Mouse (Mus musculus) left cerebral cortex, postnatal 36 days (tissue): ENCODE measurements around the gene Klre1. TPM values are rescaled to one million over a fixed set of nuclear protein-coding genes. Genes with fewer than 3 reads are reported as not detected.
"Not testable (repeated sequence)": the region's sequence is repeated elsewhere in the genome, so short reads cannot be mapped to it uniquely, and the experiment has no call there.

ENCODE experiments used
- DNase-seq, 2 experiments: peaks; one replicate each; pipeline ENCODE4 v3.0.0; 2021 to 2022; ENCODE audit warnings: low spot score in 2 of 2, mixed read lengths in 1 of 2
- intact Hi-C: fragments of 180-260 bp; cut with DNase I; formaldehyde crosslinking; loops from one replicate; pipeline ENCODE4 v1.15.1; 2025
- total RNA-seq, 2 experiments: library from RNA; stranded (reverse); gene quantifications; 2 replicates each; pipeline ENCODE4 v1.2.3; 2021

Klre1 gene
- total RNA-seq, 2 experiments from 2014 or later = not detected

DNA sequence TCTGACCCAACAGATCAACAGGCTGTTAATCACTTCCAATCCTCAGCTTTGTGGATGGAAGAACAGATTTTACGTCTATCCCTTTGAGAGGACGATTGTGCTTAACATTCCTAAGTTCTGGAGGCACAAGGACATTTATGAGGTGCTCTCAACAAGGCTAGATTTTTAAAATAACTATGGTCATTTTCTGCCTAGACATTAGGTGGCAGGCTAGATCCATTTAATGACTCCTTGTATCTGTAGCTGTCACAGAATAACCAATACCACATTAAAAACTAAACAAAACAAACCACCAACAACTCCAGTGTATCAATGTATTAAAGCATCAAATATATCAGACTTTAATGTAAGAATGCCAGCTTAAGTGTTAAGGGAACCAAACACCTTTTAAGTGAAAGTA is 2.4 kb upstream of the Klre1 start:
- no peak for DNase-seq
- intact Hi-C loops = no loop called here

DNA sequence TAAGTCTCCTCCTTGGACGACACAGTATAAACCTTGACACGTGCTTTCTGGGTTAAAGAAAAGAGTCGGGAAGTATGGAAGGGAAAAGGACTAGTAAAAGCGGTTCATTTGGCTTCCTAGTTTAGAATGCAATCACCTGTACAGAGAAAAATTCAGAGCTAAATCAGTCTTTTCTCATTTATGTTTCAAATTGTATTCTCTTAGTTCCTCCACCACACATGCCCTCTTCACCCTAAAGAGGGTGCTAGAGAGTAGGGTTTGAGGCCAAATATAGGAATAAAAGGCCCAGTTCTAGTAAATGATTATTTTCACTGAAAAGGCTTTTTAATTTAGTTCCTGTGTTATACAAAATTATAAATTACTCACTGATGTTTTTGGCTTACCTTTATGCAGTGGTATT is 3.6 kb downstream of the Klre1 start:
- DNase-seq = no peak
- intact Hi-C loops = no loop called here

- intact Hi-C loops = no loop called here
- DNase-seq = no peak
These were observed 4.2 kb downstream of the Klre1 start for GRCm38 (mm10) chr6:129581896-129582295.

GRCm38 (mm10) chr6:129583014-129583413 is 5.3 kb downstream of the Klre1 start:
- intact Hi-C loops = no loop called here
- DNase-seq = no peak

DNA sequence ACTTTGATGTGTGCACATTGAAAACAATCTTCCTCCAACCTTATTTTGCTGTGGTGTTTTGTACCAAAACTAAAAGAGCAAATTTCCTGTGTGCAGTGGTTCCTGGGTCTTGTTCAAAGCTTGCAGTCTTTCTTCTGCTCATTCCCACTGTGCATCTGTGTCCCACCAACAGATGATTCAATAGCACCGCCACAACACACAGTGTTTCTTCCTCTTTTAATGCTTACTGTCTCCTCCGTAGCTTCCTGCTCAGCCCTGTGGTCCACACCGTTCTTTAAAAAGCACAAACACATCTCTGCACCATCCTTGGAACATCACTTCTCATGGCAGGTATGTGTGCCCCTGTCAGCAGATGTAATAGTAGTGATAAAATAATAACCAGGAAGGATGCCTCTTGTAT is 13.8 kb downstream of the Klre1 start, which contains the start of gene Klrd1:
Gene Klrd1, plus strand, starts transcription at position 275 of the 400 bp plus-strand sequence.
- no peak for DNase-seq
- intact Hi-C loops = no loop called here

- no peak for DNase-seq
- intact Hi-C loops = no loop called here
These were observed 30.7 kb downstream of the Klre1 start for GRCm38 (mm10) chr6:129608372-129608771.

GRCm38 (mm10) chr6:129623735-129624134 is 46.0 kb downstream of the Klre1 start, which contains the start of gene Klrk1:
Gene Klrk1, minus strand, starts transcription at chr6:129623864.
- intact Hi-C loops = no loop called here
- no peak for DNase-seq

- DNase-seq, intact Hi-C loops: not testable (repeated sequence)
These were observed 53.3 kb downstream of the Klre1 start for GRCm38 (mm10) chr6:129631046-129631445.

Other genes with a start within 250 kb of the Klre1 start
- gene 4922502D21Rik, start 246.1 kb upstream of the Klre1 start, total RNA-seq = not detected
- under 1 TPM in 1 of 2 experiments, not detected in 1; 0.25 TPM for gene Clec12a, start 235.2 kb upstream of the Klre1 start, total RNA-seq
- not detected for gene Clec12b, start 192.0 kb upstream of the Klre1 start, total RNA-seq
- gene Clec1b, start 180.6 kb upstream of the Klre1 start, total RNA-seq = under 1 TPM in 1 of 2 experiments, not detected in 1; 0.59 TPM
- gene Clec9a, start 169.0 kb upstream of the Klre1 start, total RNA-seq = not detected
- gene Clec1a, start 125.9 kb upstream of the Klre1 start, total RNA-seq = 1 to 10 TPM in 1 of 2 experiments, under 1 TPM in 1; 0.52 to 1.1 TPM
- gene Olr1, start 70.7 kb upstream of the Klre1 start, total RNA-seq = not detected
- not detected for gene Tmem52b, start 65.3 kb upstream of the Klre1 start, total RNA-seq
- gene Gabarapl1, start 44.7 kb upstream of the Klre1 start, total RNA-seq = 100 to 1,000 TPM; 655 to 787 TPM
- gene Klrd1, start 13.9 kb downstream of the Klre1 start, total RNA-seq = 1 to 10 TPM in 1 of 2 experiments, not detected in 1; 1.1 TPM
- gene Klrk1, start 46.0 kb downstream of the Klre1 start, total RNA-seq = not detected
- gene Klrc3, start 65.4 kb downstream of the Klre1 start, total RNA-seq = not detected
- gene Klrc2, start 82.8 kb downstream of the Klre1 start, total RNA-seq = not detected
- gene Klrc1, start 101.1 kb downstream of the Klre1 start, total RNA-seq = not detected
- gene Klri1, start 139.2 kb downstream of the Klre1 start, total RNA-seq = not detected
- gene Klri2, start 162.6 kb downstream of the Klre1 start, total RNA-seq = not detected
- gene Gm156, start 206.4 kb downstream of the Klre1 start, total RNA-seq = not detected